ENCODE assay signal across 7 mouse cellular contexts in the genomic region with DNA sequence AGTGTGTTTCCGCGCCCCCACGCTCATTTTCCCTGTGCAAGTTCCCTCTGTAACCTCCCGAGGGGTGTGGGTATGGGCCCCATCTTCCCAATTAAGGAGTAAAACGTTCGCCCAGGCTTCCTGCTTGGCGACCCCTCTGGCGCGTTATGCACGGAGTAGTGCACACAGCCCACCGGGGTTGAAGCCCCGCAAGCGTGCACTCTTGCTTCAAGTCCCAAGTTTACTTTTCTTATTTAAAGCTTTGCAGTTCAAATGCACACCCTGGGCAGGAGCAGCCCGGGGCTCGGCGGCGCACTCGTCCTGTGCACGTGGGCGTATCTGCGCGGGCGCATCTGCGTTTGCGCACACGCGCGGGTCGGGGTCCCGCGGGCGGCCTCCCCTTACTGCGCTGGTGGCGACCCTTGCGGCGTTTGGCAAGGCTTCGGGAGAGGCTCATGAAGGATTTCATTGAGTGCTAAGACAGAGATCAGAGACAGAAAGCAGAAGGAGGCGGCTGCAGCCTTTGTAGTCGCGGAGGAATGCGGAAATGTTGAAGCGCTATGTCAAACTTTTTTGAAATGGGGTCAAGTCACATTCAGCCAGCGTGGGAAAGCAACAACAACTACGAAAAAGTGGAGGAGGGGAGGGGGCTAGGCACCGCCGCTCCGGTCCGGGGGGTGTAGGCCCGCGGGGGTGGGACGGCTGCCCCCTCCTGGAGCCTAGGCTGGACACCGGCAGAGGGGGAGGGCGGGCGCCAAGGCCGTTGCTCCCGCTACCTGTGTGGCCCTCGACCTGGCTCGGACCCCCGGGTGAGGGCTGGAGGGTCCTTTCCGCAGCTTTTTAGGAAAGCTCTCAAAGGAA. TPM values are rescaled to one million over a fixed set of nuclear protein-coding genes. Genes with fewer than 3 reads are reported as not detected.
DNase-seq lines count a peak whose midpoint lies in the region; ATAC-seq and TF ChIP-seq lines count a peak whose summit lies in the region.

No protein-coding gene starts in this region.

- peak overlapping the region; percentile 78 for H3K4me3 ChIP-seq in intestine, embryonic 16.5 days (ENCODE audit: low read length)
- H3K4me3 ChIP-seq in liver, adult 2 months (ENCODE audit: insufficient read depth, low read depth, low read length) = peak overlapping the region; percentile 94

- H3K4me2 ChIP-seq in intestine, embryonic 16.5 days (ENCODE audit: low read depth, low read length) = peak overlapping the region; percentile 95

- H3K9ac ChIP-seq in intestine, embryonic 16.5 days (ENCODE audit: low read depth, low read length) = peak overlapping the region; percentile 86
- H3K9ac ChIP-seq in liver, adult 2 months (ENCODE audit: low read depth, low read length) = peak overlapping the region; percentile 94

- H3K27me3 ChIP-seq in intestine, embryonic 16.5 days (replicated peaks; ENCODE audit: control insufficient read depth, insufficient read depth, low read length) = no peaks in the 10 kb centered on the region
- no peaks in the 10 kb centered on the region for H3K27me3 ChIP-seq in liver, adult 2 months (ENCODE audit: control insufficient read depth, insufficient read depth, low read length)
- H3K27me3 ChIP-seq in splenic B cell, adult 2 months (ENCODE audit: control insufficient read depth, insufficient read depth, low read length, poor library complexity, severe bottlenecking) = no peaks in the 10 kb centered on the region

- H3K27ac ChIP-seq in intestine, embryonic 16.5 days (ENCODE audit: low read length) = peak overlapping the region; percentile 86
- peak overlapping the region; percentile 68 for H3K27ac ChIP-seq in liver, adult 2 months (replicated peaks; ENCODE audit: insufficient read depth, low read depth, low read length)

- peak; percentile 43 for ATAC-seq in intestine, embryonic 16.5 days
- ATAC-seq in monocyte, adult 5-6 weeks (replicated peaks; ENCODE audit: insufficient number of reproducible peaks, low FRiP score, low TSS enrichment, poor library complexity, severe bottlenecking) = 0 out of 2 replicates have a peak, but pooled peaks have one; percentile 13

- H3K79me2 ChIP-seq in liver, adult 2 months (ENCODE audit: control insufficient read depth, insufficient read depth, low read length) = no peaks in the 10 kb centered on the region; the same call in 1 of the 2 replicates

- no peak for TF ChIP-seq POLR2A in liver, adult 2 months (IDR thresholded peaks at IDR 0.05; ENCODE audit: extremely low read depth, insufficient read depth, low read length)

- TF ChIP-seq CTCF in liver, adult 2 months (IDR thresholded peaks at IDR 0.05; ENCODE audit: low read depth, low read length) = no peak

- no peaks in the 10 kb centered on the region for H3K36me3 ChIP-seq in intestine, embryonic 16.5 days (ENCODE audit: control insufficient read depth, insufficient read depth, low read length)
- no peaks in the 10 kb centered on the region for H3K36me3 ChIP-seq in liver, adult 2 months (ENCODE audit: control insufficient read depth, insufficient read depth, low read length)
- H3K36me3 ChIP-seq in splenic B cell, adult 2 months (ENCODE audit: control insufficient read depth, insufficient read depth, low read length, poor library complexity, severe bottlenecking) = no peaks in the 10 kb centered on the region

- H3K9me3 ChIP-seq in intestine, embryonic 16.5 days (ENCODE audit: control insufficient read depth, low read length) = no peaks in the 10 kb centered on the region

- intact Hi-C loops in gastrocnemius, postnatal 36 days (cut with DNase I) = no loop called here

- DNase-seq in R1 (ENCODE audit: low read depth, low spot score) = peak; percentile 86
- peak; percentile 27 to 33 for DNase-seq in cerebellum, postnatal 14 days
- DNase-seq in gastrocnemius, postnatal 36 days = peak; percentile 8 to 33
- peak; percentile 47 for DNase-seq in liver, adult 2 months (ENCODE audit: extremely low read depth, low read depth, low spot score)
- peak; percentile 52 for DNase-seq in splenic B cell, adult 2 months (ENCODE audit: low read depth, low spot score)

- H3K4me1 ChIP-seq in intestine, embryonic 16.5 days (ENCODE audit: control insufficient read depth, insufficient read depth, low read length) = no peaks in the 10 kb centered on the region
- no peaks in the 10 kb centered on the region for H3K4me1 ChIP-seq in liver, adult 2 months (ENCODE audit: control insufficient read depth, insufficient read depth, low read length)

- under 1% methylated on average over 60 of the region's 60 CpGs for WGBS in intestine, embryonic 16.5 days
- under 1% methylated on average over 60 of the region's 60 CpGs for WGBS in liver, adult 2 months

RNA-seq across cellular contexts. Expression of a gene that starts 0.9 kb away (rescaled TPM):
- 1 to 10 TPM; 1.4 to 2.1 TPM for total RNA-seq in gastrocnemius, postnatal 36 days (2021)
- polyA plus RNA-seq in intestine, embryonic 16.5 days (2015; fragmentation: Nextera tagmentation; extraction: Ambion mirVana) = 19.7 and 20.9 TPM in 2 replicates
- 9.1 and 9.9 TPM in 2 replicates for total RNA-seq in liver, adult 2 months (2014; rRNA removed)
- 4.6 and 6.1 TPM in 2 replicates for polyA plus RNA-seq in liver, adult 2 months (2012; rRNA removed)
- 9.9 to 16.1 TPM (median 11.5 TPM) in 3 replicates for total RNA-seq in monocyte, adult 5-6 weeks (2017)

Comparison
In these comparisons a context has a peak if more than half of its experiments do, and no peak if none do; other contexts are left out.
1. Peak in every context shown above with its lines: DNase-seq, ATAC-seq, H3K4me3 ChIP-seq and H3K27ac ChIP-seq.
2. DNase-seq: peak in every context shown above with its lines; median percentile 86 in R1; 52 in splenic B cell, adult 2 months; 47 in liver, adult 2 months; 30 in cerebellum, postnatal 14 days; 20 in gastrocnemius, postnatal 36 days.